Mouse (Mus musculus) forebrain, embryonic 10.5 days (tissue): Measurements from ENCODE around the gene Tspyl3. TPM values are rescaled to one million over a fixed set of nuclear protein-coding genes. Genes with fewer than 3 reads are reported as not detected.

ENCODE experiments used
- DNase-seq: peaks from one replicate; pipeline ENCODE4 v3.0.0-alpha.2; 2017; ENCODE audit warnings: low spot score; ENCODE audit errors: extremely low spot score
- H3K27ac ChIP-seq: fragments of 300-500 bp; sonication (generic); 2 replicates; pipeline ENCODE4 v1.5.1; 2016; ENCODE audit warnings: mild to moderate bottlenecking
- H3K27me3 ChIP-seq: fragments of 300-500 bp; sonication (generic); 2 replicates; pipeline ENCODE4 v1.6.1; 2016; ENCODE audit warnings: mild to moderate bottlenecking; ENCODE audit not compliant: poor library complexity, severe bottlenecking
- H3K36me3 ChIP-seq: fragments of 300-500 bp; sonication (generic); replicated peaks from 2 replicates; pipeline ENCODE4 v1.6.1; 2016; ENCODE audit warnings: mild to moderate bottlenecking, moderate library complexity
- H3K4me1 ChIP-seq: fragments of 300-500 bp; sonication (generic); 2 replicates; pipeline ENCODE4 v1.6.1; 2016
- H3K4me3 ChIP-seq: fragments of 300-500 bp; sonication (generic); 2 replicates; pipeline ENCODE4 v1.5.1; 2016; ENCODE audit warnings: mild to moderate bottlenecking, moderate library complexity
- H3K9me3 ChIP-seq: fragments of 300-500 bp; sonication (generic); 2 replicates; pipeline ENCODE4 v1.6.1; 2016; ENCODE audit warnings: mild to moderate bottlenecking, moderate library complexity
- WGBS: fragments of 180-500 bp; shearing (Covaris S2); methylation state at CpG from one replicate; pipeline ENCODE4 v1.1.7; 2016; 5-methylcytosine and 5-hydroxymethylcytosine counted together
- polyA plus RNA-seq: library from polyadenylated mRNA; unstranded; fragments of >200 nt; fragmentation: Nextera tagmentation; extraction: Ambion mirVana; gene quantifications from 2 replicates; pipeline ENCODE4 v1.2.1, GENCODE M21; 2016

Tspyl3 gene
- polyA plus RNA-seq, 1 experiment from 2014 or later: 5.0 TPM

- DNase-seq: no peak
- Histone ChIP-seq H3K9me3 (no peaks in the 10 kb centered on the region), H3K36me3 (peaks cover under 1% of the 10 kb centered on the region), H3K27ac (no peak overlapping the region), H3K4me1 (peaks cover 16% of the 10 kb centered on the region), H3K27me3 (no peaks in the 10 kb centered on the region), H3K4me3 (no peak overlapping the region)
- 88% methylated on average over 4 of the region's 4 CpGs for WGBS
Measured at GRCm38 (mm10) chr2:153221620-153222019, 3.6 kb downstream of the Tspyl3 start.

DNA sequence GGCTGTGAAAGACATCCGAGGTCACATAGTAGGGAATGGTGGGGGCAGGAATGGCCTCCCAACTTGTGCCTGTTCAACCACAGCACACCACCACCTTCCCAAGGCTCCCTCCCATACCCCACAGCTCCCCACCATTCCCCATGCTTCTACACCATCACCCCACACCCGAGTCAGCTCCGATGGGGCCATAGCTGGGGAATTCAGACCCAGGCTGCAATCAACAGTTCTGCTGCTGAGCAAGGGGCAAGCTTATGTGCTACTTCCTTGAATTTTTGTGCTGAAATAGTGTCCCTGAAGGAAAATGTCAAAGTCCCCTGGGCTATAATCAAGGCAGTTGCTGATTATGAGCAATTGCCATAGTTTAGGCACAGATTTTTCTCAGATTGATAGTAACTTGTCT lies 6.7 kb downstream of the Tspyl3 start:
- Histone ChIP-seq H3K9me3 (no peaks in the 10 kb centered on the region), H3K4me1 (no peaks in the 10 kb centered on the region), H3K27me3 (no peaks in the 10 kb centered on the region), H3K27ac (no peak overlapping the region), H3K36me3 (no peaks in the 10 kb centered on the region), H3K4me3 (no peak overlapping the region)
- WGBS: 84% methylated on average over 3 of the region's 3 CpGs
- DNase-seq: no peak

- H3K4me1 ChIP-seq: no peaks in the 10 kb centered on the region
- H3K27ac ChIP-seq: no peak overlapping the region
- no peak for DNase-seq
- no peaks in the 10 kb centered on the region for H3K36me3 ChIP-seq
- H3K9me3 ChIP-seq: no peaks in the 10 kb centered on the region
- no peaks in the 10 kb centered on the region for H3K27me3 ChIP-seq
- 92% methylated on average over 10 of the region's 10 CpGs for WGBS
- no peak overlapping the region for H3K4me3 ChIP-seq
Measured at GRCm38 (mm10) chr2:153217826-153218340, 7.4 kb downstream of the Tspyl3 start.

DNA sequence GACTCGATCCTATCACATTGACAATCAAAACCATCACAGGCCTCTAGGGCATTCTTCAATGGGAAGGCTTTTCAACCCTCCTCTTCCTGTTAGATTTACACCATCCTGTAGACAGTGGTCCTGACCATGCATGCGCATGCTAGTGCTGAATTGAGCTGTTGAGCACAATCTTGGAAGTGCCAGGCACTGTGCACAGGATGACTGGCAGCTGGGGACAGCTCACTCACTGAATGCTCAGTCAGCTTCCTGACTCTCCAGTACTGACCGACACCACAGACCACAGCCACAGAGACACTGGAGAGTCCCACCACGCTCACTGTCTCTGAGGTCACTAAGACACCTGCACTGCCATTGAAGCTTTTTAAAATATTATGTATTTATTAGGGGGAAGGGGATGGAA lies 9.8 kb downstream of the Tspyl3 start:
- Histone ChIP-seq H3K4me3 (no peak overlapping the region), H3K27me3 (no peaks in the 10 kb centered on the region), H3K4me1 (no peaks in the 10 kb centered on the region), H3K9me3 (no peaks in the 10 kb centered on the region), H3K27ac (no peak overlapping the region), H3K36me3 (peaks cover 3% of the 10 kb centered on the region; the same call in 1 of the 2 replicates)
- WGBS: 83% methylated on average over 4 of the region's 4 CpGs
- DNase-seq: no peak

DNA sequence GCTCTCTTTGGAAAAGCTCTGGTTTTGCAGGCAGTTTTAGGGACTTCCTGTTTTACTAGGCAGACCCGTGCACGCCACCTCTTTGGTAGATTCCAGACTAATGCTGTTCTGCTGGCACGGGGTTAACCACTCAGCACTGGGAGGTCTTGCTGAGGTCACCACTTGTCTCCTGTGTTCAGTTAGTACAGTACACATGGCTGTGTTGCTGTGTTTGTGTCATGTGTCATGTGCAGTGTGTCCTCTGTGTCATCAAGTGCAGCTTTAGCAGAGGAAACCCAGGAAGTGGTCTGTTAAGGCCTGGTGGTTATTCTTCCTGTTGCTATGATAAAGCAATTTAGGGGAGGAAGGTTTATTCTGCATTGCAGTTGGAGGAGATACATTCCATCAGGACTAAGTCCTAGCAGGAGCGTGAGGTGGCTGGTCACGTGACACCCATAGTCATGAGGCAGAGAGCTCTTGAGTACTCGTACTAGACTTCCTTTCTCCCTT lies 10.4 kb downstream of the Tspyl3 start:
- Histone ChIP-seq H3K4me3 (no peak overlapping the region), H3K36me3 (peaks cover 8% of the 10 kb centered on the region), H3K27me3 (no peaks in the 10 kb centered on the region), H3K9me3 (no peaks in the 10 kb centered on the region), H3K27ac (no peak overlapping the region), H3K4me1 (no peaks in the 10 kb centered on the region)
- 78% methylated on average over 6 of the region's 6 CpGs for WGBS
- no peak for DNase-seq

- DNase-seq: no peak
- Histone ChIP-seq H3K36me3 (peaks cover 22% of the 10 kb centered on the region), H3K27me3 (no peaks in the 10 kb centered on the region), H3K9me3 (no peaks in the 10 kb centered on the region), H3K4me3 (no peak overlapping the region), H3K4me1 (no peaks in the 10 kb centered on the region), H3K27ac (no peak overlapping the region)
- 94% methylated on average over 4 of the region's 4 CpGs for WGBS
Measured at GRCm38 (mm10) chr2:153213351-153213750, 11.9 kb downstream of the Tspyl3 start.

DNA sequence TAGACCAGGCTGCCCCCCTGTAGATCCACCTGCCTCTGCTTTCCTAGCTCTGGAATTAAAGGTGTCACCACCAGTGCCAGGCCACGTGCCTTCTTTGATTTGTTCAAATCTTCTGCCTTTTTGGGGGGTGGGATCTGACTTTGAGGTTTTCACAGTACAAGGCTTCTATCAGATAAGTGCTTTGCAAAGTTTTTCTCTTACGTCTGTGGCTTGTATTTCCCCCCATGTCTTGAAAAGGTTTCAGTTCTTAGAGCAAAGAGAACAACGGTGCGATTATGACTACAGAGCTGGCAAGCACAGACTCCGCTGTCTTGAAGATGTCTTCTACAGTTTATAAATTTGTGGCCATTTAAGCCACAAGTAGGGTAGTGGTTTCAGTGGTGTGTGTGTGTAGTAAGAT lies 13.8 kb downstream of the Tspyl3 start:
- 95% methylated on average over 5 of the region's 5 CpGs for WGBS
- DNase-seq: no peak
- Histone ChIP-seq H3K27me3 (no peaks in the 10 kb centered on the region), H3K27ac (no peak overlapping the region), H3K9me3 (no peaks in the 10 kb centered on the region), H3K36me3 (peaks cover 41% of the 10 kb centered on the region), H3K4me1 (no peaks in the 10 kb centered on the region), H3K4me3 (no peak overlapping the region)

GRCm38 (mm10) chr2:153209286-153209685 lies 16.0 kb downstream of the Tspyl3 start:
- no peak overlapping the region for H3K4me3 ChIP-seq
- H3K4me1 ChIP-seq: no peaks in the 10 kb centered on the region
- peaks cover 63% of the 10 kb centered on the region for H3K36me3 ChIP-seq
- no peak for DNase-seq
- no peak overlapping the region for H3K27ac ChIP-seq
- H3K9me3 ChIP-seq: no peaks in the 10 kb centered on the region
- no peaks in the 10 kb centered on the region for H3K27me3 ChIP-seq
- 90% methylated on average over 5 of the region's 5 CpGs for WGBS

DNA sequence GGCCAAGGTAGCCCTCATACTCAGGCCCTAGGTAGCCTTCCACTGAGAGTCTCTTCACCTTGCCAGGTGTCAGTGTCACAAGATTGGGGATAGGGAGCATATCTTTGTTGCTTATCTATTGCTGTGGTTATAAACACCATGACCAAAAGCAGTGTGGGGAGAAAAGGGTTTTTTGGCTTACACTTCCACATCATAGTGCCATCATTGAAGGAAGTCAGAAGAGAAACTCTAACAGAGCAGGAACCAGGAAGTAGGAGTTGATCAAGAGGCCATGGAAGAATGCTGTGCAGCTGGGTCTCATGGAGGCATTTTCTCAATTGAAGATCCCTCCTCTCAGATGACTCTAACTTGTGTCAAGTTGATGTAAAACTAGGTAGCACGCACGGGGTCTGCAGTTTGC lies 17.1 kb downstream of the Tspyl3 start:
- Histone ChIP-seq H3K36me3 (peaks cover 73% of the 10 kb centered on the region), H3K9me3 (no peaks in the 10 kb centered on the region), H3K4me1 (no peaks in the 10 kb centered on the region), H3K27ac (no peak overlapping the region), H3K4me3 (no peak overlapping the region), H3K27me3 (no peaks in the 10 kb centered on the region)
- no peak for DNase-seq
- WGBS: 98% methylated on average over 2 of the region's 2 CpGs

DNA sequence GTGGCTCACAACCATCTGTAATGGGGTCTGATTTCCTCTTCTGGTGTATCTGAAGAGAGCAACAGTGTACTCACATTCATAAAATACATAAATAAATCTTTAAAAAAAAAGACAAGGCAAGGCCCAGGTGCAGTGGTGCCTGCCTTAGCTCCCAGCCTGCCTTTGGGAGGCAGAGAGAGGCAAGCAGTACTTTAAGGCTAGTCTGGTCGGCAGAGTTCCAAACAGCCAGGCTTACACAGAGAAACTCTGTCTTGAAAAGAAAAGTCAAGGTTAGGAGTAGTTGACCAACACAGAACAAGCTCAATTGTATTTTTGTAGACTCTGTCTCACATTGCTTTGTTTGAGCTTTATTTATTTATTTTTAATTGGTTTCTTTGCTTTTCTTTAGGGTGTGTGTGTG lies 22.5 kb downstream of the Tspyl3 start:
- no peak for DNase-seq
- Histone ChIP-seq H3K4me1 (peaks cover 6% of the 10 kb centered on the region), H3K27me3 (no peaks in the 10 kb centered on the region), H3K4me3 (no peak overlapping the region), H3K27ac (no peak overlapping the region), H3K36me3 (peaks cover 93% of the 10 kb centered on the region), H3K9me3 (no peaks in the 10 kb centered on the region)
- WGBS: 71% methylated on average over 1 of the region's 1 CpGs

DNA sequence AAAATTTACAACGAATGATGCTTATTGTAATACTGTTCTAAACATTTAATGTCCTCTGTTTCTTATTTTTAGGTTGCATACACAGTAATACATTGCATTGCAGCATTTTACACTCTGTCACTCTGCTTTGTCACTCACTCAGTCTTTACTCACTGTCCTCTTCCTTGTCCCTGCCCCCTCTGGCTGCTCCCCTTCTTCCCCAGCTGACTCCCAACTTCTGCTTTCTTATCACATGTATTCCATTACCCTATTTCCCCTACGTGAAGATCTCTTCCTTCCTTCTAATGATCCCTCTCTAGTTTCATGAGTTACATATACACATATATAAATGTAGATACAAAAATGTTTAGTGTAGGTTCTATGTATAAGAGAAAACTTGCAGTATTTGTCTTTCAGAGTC lies 26.1 kb downstream of the Tspyl3 start:
- Histone ChIP-seq H3K27me3 (no peaks in the 10 kb centered on the region), H3K27ac (no peak overlapping the region), H3K4me1 (peaks cover 6% of the 10 kb centered on the region), H3K4me3 (no peak overlapping the region), H3K9me3 (no peaks in the 10 kb centered on the region), H3K36me3 (peaks cover 88% of the 10 kb centered on the region)
- 91% methylated on average over 2 of the region's 2 CpGs for WGBS
- DNase-seq: no peak

DNA sequence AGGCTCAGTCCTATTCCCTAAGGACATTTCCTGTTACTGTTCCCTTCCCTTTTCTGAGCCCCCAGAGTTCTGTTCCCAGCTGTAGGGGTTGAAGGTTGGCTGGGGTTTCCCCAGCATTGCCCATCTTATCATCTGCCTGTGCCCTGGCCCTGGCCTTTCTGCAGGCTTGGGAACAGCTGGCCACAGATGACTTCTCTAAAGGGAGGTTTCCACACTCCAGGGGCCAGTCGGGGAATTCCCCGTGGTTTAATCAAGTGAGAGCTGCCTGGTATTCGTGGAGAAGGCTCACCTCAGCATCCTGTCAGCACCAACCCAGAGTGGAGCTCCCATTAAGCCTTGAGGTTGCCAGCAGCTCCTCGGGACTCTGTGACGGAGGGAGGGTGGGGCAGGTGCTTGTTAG lies 26.8 kb downstream of the Tspyl3 start:
- Histone ChIP-seq H3K9me3 (no peaks in the 10 kb centered on the region), H3K27me3 (no peaks in the 10 kb centered on the region), H3K4me3 (no peak overlapping the region), H3K27ac (no peak overlapping the region), H3K4me1 (peaks cover 6% of the 10 kb centered on the region), H3K36me3 (peaks cover 85% of the 10 kb centered on the region)
- no peak for DNase-seq
- 83% methylated on average over 5 of the region's 5 CpGs for WGBS

DNA sequence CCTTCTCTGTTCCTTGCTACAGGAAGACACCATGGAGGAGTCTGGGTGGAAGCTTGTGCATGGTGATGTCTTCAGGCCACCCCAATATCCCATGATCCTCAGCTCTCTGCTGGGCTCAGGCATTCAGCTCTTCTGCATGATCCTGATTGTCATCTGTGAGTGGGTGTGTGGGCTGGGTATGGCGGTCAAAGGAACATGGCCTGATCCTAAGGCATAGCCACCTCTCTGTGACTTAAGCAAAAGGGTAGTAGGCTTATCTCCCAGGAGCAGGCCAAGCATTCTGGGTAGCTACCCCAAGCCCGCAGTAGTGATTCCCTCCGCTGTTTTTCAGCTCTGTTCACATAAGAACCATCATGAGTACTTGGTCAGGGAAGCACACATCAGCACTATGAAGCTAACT lies 31.0 kb downstream of the Tspyl3 start:
- Histone ChIP-seq H3K4me1 (no peaks in the 10 kb centered on the region), H3K27ac (no peak overlapping the region), H3K27me3 (no peaks in the 10 kb centered on the region), H3K9me3 (no peaks in the 10 kb centered on the region), H3K4me3 (no peak overlapping the region), H3K36me3 (peaks cover 90% of the 10 kb centered on the region)
- no peak for DNase-seq
- 98% methylated on average over 3 of the region's 3 CpGs for WGBS

DNA sequence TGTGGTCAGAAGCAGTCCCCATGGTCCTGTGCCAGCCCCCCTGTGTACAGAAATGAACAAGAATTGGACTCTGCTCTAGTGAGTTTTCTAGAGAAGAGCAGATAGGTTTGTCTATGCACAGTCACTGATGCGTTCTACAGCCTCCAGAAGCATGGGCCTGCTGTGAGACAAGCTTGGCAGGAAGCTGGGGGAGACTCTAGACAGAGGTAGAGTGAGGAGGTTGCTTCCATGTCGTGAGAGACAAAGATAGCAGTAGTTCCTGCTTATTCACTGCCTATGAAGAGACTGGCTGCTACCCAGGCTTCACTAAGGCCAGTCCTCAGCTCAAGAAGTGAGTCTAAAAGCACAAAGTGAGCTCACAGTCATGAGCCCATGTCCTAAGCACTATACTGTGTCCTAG lies 34.0 kb downstream of the Tspyl3 start:
- no peak for DNase-seq
- Histone ChIP-seq H3K9me3 (no peaks in the 10 kb centered on the region), H3K4me1 (no peaks in the 10 kb centered on the region), H3K36me3 (peaks cover 94% of the 10 kb centered on the region), H3K4me3 (no peak overlapping the region), H3K27ac (no peak overlapping the region), H3K27me3 (no peaks in the 10 kb centered on the region)
- 84% methylated on average over 2 of the region's 2 CpGs for WGBS
